Mouse (Mus musculus): ENCODE results near the gene Dedd2.

DNA sequence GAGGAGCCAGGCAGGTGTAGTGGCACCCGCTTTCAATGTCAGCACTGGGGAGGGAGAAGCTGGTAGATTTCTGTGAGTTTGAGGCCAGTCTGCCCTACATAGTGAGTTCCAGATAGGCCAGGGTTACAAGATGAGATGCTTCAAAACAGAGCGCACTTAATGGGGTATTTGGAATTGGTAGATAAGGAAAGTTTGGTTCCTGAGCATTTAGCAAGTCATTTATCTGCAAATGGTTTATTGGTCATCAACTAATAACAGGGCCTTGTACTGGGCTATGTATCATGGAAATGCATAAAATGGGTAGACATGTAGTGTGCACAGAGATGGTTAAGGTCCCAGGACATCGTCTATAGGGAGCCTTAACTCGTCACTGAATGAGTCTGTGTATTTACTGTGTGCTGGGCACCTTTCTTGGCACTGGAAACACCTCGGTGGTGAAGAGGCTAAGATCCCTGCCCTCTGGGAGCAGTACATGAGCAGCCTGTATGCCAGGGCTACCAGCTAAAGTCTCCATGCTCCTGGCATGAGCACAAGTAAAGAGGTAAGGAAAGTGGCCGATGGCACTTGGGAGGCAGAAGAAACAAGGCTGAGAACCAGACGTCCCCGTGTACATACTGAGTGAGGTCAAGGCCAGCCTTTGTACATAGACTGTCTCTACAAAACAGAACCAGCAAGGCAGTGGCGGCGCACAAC is 2.0 kb upstream of the Dedd2 start:
- TF ChIP-seq POLR2A (IDR thresholded peaks at IDR 0.05; ENCODE audit: borderline replicate concordance, control insufficient read depth, low read depth, low read length) (no peak), CTCF (IDR thresholded peaks at IDR 0.05; ENCODE audit: control insufficient read depth, insufficient read depth, low read length) (no peak)
